Comparison of ENCODE assay signal across 10 mouse cellular contexts in genomic region chr15:81248341-81248679, GRCm38 (mm10). TPM values are rescaled to one million over a fixed set of nuclear protein-coding genes. Genes with fewer than 3 reads are reported as not detected.
DNase-seq lines count a peak whose midpoint lies in the region; ATAC-seq and TF ChIP-seq lines count a peak whose summit lies in the region.
"Had no signal": no experiment of that assay in that cellular context is flagged by ENCODE, and none has a peak within 500 bp of the region (broad histone marks: within the 10 kb centered on the region; RNA-seq: fewer than 3 reads in every experiment).

No protein-coding gene starts in this region.

- ATAC-seq in embryonic facial prominence, embryonic 13.5 days (ENCODE audit: insufficient number of reproducible peaks, insufficient read depth, low FRiP score, low TSS enrichment, low read depth), result no peak
- no peak for ATAC-seq in kidney, embryonic 15.5 days (replicated peaks; ENCODE audit: low FRiP score)
- ATAC-seq in lung, postnatal 0 days, result no peak
- ATAC-seq in stomach, postnatal 0 days (ENCODE audit: low FRiP score, low TSS enrichment), result no peak

- no peaks in the 10 kb centered on the region for H3K27me3 ChIP-seq in embryonic facial prominence, embryonic 13.5 days
- no peaks in the 10 kb centered on the region for H3K27me3 ChIP-seq in embryonic facial prominence, embryonic 10.5 days (replicated peaks; ENCODE audit: low read depth, poor library complexity, severe bottlenecking)
- H3K27me3 ChIP-seq in kidney, embryonic 15.5 days, result no peaks in the 10 kb centered on the region
- no peaks in the 10 kb centered on the region for H3K27me3 ChIP-seq in lung, postnatal 0 days (replicated peaks; ENCODE audit: insufficient read depth, low read length)
- no peaks in the 10 kb centered on the region for H3K27me3 ChIP-seq in stomach, postnatal 0 days (ENCODE audit: control insufficient read depth, insufficient read depth, low read length)

- no peak for TF ChIP-seq EP300 in lung, postnatal 0 days (IDR thresholded peaks at IDR 0.05)
- no peak for TF ChIP-seq EP300 in stomach, postnatal 0 days (optimal IDR thresholded peaks at IDR 0.05)

- H3K9ac ChIP-seq in embryonic facial prominence, embryonic 13.5 days, result no peak overlapping the region
- H3K9ac ChIP-seq in kidney, embryonic 15.5 days, result no peak overlapping the region
- H3K9ac ChIP-seq in lung, postnatal 0 days (replicated peaks; ENCODE audit: low read depth), result no peak overlapping the region
- no peak overlapping the region for H3K9ac ChIP-seq in stomach, postnatal 0 days (ENCODE audit: low read length)

- no peaks in the 10 kb centered on the region for H3K36me3 ChIP-seq in embryonic facial prominence, embryonic 13.5 days
- no peaks in the 10 kb centered on the region for H3K36me3 ChIP-seq in embryonic facial prominence, embryonic 10.5 days (replicated peaks)
- H3K36me3 ChIP-seq in kidney, embryonic 15.5 days, result no peaks in the 10 kb centered on the region
- H3K36me3 ChIP-seq in lung, postnatal 0 days (ENCODE audit: insufficient read depth, low read length), result no peaks in the 10 kb centered on the region
- H3K36me3 ChIP-seq in stomach, postnatal 0 days (ENCODE audit: control insufficient read depth, insufficient read depth, low read length), result no peaks in the 10 kb centered on the region
- H3K36me3 ChIP-seq: midbrain, embryonic 10.5 days had no signal

- DNase-seq in embryonic facial prominence, embryonic 10.5 days (ENCODE audit: low spot score), result no peak
- DNase-seq in kidney, adult 11 months, result no peak
- DNase-seq in lung, postnatal 0 days (ENCODE audit: low spot score), result no peak
- no peak for DNase-seq in lung, postnatal 4 days
- no peak for DNase-seq in stomach, postnatal 0 days (ENCODE audit: low spot score)
- DNase-seq in urinary bladder, postnatal 25 days (ENCODE audit: low spot score), result no peak
- DNase-seq: cerebellum, adult 8-10 months had no signal

- H3K9me3 ChIP-seq in embryonic facial prominence, embryonic 13.5 days, result no peaks in the 10 kb centered on the region; the same call in 1 of the 2 replicates
- H3K9me3 ChIP-seq in embryonic facial prominence, embryonic 10.5 days, result no peaks in the 10 kb centered on the region
- H3K9me3 ChIP-seq in kidney, embryonic 15.5 days (replicated peaks), result 0 out of 2 replicates have a peak, but pooled peaks cover 3% of the 10 kb centered on the region
- H3K9me3 ChIP-seq in lung, postnatal 0 days (ENCODE audit: low read length), result no peaks in the 10 kb centered on the region
- H3K9me3 ChIP-seq in stomach, postnatal 0 days (ENCODE audit: control insufficient read depth, low read length), result no peaks in the 10 kb centered on the region
- H3K9me3 ChIP-seq: midbrain, embryonic 10.5 days had no signal

- peaks cover 14% of the 10 kb centered on the region for H3K4me1 ChIP-seq in embryonic facial prominence, embryonic 13.5 days
- peaks cover 12% of the 10 kb centered on the region for H3K4me1 ChIP-seq in embryonic facial prominence, embryonic 10.5 days
- peaks cover 25% of the 10 kb centered on the region for H3K4me1 ChIP-seq in kidney, embryonic 15.5 days
- peaks cover 14% of the 10 kb centered on the region; the same call in 1 of the 2 replicates for H3K4me1 ChIP-seq in lung, postnatal 0 days (ENCODE audit: insufficient read depth, low read depth, low read length)
- peaks cover 7% of the 10 kb centered on the region; the same call in 1 of the 2 replicates for H3K4me1 ChIP-seq in stomach, postnatal 0 days (replicated peaks; ENCODE audit: control insufficient read depth, insufficient read depth)

- H3K4me3 ChIP-seq in embryonic facial prominence, embryonic 13.5 days, result no peak overlapping the region
- no peak overlapping the region for H3K4me3 ChIP-seq in embryonic facial prominence, embryonic 10.5 days
- no peak overlapping the region for H3K4me3 ChIP-seq in kidney, embryonic 15.5 days (replicated peaks)
- H3K4me3 ChIP-seq in lung, postnatal 0 days (ENCODE audit: low read depth, low read length), result no peak overlapping the region
- H3K4me3 ChIP-seq in stomach, postnatal 0 days (ENCODE audit: low read depth, low read length), result no peak overlapping the region
- H3K4me3 ChIP-seq: midbrain, embryonic 10.5 days had no signal

- 83% methylated on average over 4 of the region's 4 CpGs for WGBS in embryonic facial prominence, embryonic 13.5 days
- 91% methylated on average over 4 of the region's 4 CpGs for WGBS in embryonic facial prominence, embryonic 10.5 days
- 48% methylated on average over 4 of the region's 4 CpGs for WGBS in kidney, embryonic 15.5 days
- 28% methylated on average over 4 of the region's 4 CpGs for WGBS in lung, postnatal 0 days
- WGBS in stomach, postnatal 0 days, result 27% methylated on average over 4 of the region's 4 CpGs

- peak overlapping the region; percentile 39; the same call in 1 of the 2 replicates for H3K4me2 ChIP-seq in embryonic facial prominence, embryonic 13.5 days
- H3K4me2 ChIP-seq in kidney, embryonic 15.5 days, result peak overlapping the region; percentile 35
- peak overlapping the region; percentile 46 for H3K4me2 ChIP-seq in lung, postnatal 0 days (replicated peaks; ENCODE audit: low read depth, low read length)
- no peak overlapping the region for H3K4me2 ChIP-seq in stomach, postnatal 0 days (replicated peaks; ENCODE audit: low read depth)

- no peak for TF ChIP-seq CTCF in lung, postnatal 0 days (IDR thresholded peaks at IDR 0.05)
- no peak for TF ChIP-seq CTCF in stomach, postnatal 0 days (IDR thresholded peaks at IDR 0.05; ENCODE audit: low read depth)

- H3K27ac ChIP-seq in embryonic facial prominence, embryonic 13.5 days, result peak overlapping the region; percentile 51; the same call in 1 of the 2 replicates
- no peak overlapping the region for H3K27ac ChIP-seq in embryonic facial prominence, embryonic 10.5 days (replicated peaks)
- H3K27ac ChIP-seq in kidney, embryonic 15.5 days, result peak overlapping the region; percentile 74
- peak overlapping the region; percentile 91 for H3K27ac ChIP-seq in lung, postnatal 0 days (ENCODE audit: low read length)
- peak overlapping the region; percentile 86 for H3K27ac ChIP-seq in stomach, postnatal 0 days (replicated peaks)
- H3K27ac ChIP-seq: midbrain, embryonic 10.5 days had no signal

RNA-seq across cellular contexts. Expression of gene Mchr1, which starts 13.0 kb away (rescaled TPM):
- polyA plus RNA-seq in embryonic facial prominence, embryonic 13.5 days (2015; fragmentation: Nextera tagmentation; extraction: Ambion mirVana), result 0.51 and 0.54 TPM in 2 replicates
- polyA plus RNA-seq in embryonic facial prominence, embryonic 10.5 days (2016; fragmentation: Nextera tagmentation; extraction: Ambion mirVana), result 0.15 and 0.27 TPM in 2 replicates
- 1.1 and 1.2 TPM in 2 replicates for polyA plus RNA-seq in kidney, embryonic 15.5 days (2015; fragmentation: Nextera tagmentation; extraction: Ambion mirVana)
- polyA plus RNA-seq in lung, postnatal 0 days (2015; fragmentation: Nextera tagmentation; extraction: Ambion mirVana), result 1.6 and 3.3 TPM in 2 replicates
- 3.0 and 4.9 TPM in 2 replicates for polyA plus RNA-seq in stomach, postnatal 0 days (2015; fragmentation: Nextera tagmentation; extraction: Ambion mirVana)

RNA-seq across cellular contexts. Expression of gene Mrtfa, which starts 57.8 kb away (rescaled TPM):
- polyA plus RNA-seq in embryonic facial prominence, embryonic 13.5 days (2015; fragmentation: Nextera tagmentation; extraction: Ambion mirVana), result 26.5 and 29.6 TPM in 2 replicates
- polyA plus RNA-seq in embryonic facial prominence, embryonic 10.5 days (2016; fragmentation: Nextera tagmentation; extraction: Ambion mirVana), result 25.0 and 26.3 TPM in 2 replicates
- polyA plus RNA-seq in kidney, embryonic 15.5 days (2015; fragmentation: Nextera tagmentation; extraction: Ambion mirVana), result 23.4 and 27.0 TPM in 2 replicates
- polyA plus RNA-seq in lung, postnatal 0 days (2015; fragmentation: Nextera tagmentation; extraction: Ambion mirVana), result 13.5 and 13.9 TPM in 2 replicates
- 12.6 and 14.3 TPM in 2 replicates for polyA plus RNA-seq in stomach, postnatal 0 days (2015; fragmentation: Nextera tagmentation; extraction: Ambion mirVana)
